ENCODE assay signal across 29 mouse cellular contexts in the genomic region with DNA sequence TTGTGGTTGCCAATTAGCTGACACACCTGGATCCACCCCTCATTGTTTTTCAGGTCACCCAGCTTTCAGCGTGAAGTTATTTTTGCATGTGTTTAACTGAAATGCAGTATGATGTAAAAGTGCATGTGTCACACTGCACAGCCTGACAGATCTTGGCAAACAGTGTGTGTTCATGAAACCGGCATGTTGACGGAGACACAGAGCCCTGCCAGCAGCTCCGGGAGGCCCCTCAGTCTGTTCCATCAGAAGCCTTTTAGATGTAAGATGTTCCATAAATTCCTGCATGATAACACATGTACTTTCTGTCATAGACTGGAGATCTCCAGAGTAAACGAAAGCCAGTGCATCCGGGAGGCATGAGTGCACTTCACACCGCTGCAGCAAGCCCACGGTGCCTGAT.
DNase-seq lines count a peak whose midpoint lies in the region; ATAC-seq and TF ChIP-seq lines count a peak whose summit lies in the region.
"Had no signal": no experiment of that assay in that cellular context is flagged by ENCODE, and none has a peak within 500 bp of the region (broad histone marks: within the 10 kb centered on the region; RNA-seq: fewer than 3 reads in every experiment).

No protein-coding gene starts in this region.

- H3K27me3 ChIP-seq in forebrain, embryonic 11.5 days (ENCODE audit: control insufficient read depth, insufficient read depth, low read length) = no peaks in the 10 kb centered on the region
- H3K27me3 ChIP-seq in forebrain, embryonic 10.5 days (ENCODE audit: poor library complexity, severe bottlenecking) = no peaks in the 10 kb centered on the region
- no peaks in the 10 kb centered on the region for H3K27me3 ChIP-seq in heart, embryonic 14.5 days (ENCODE audit: control insufficient read depth, insufficient read depth, low read length)
- H3K27me3 ChIP-seq in lung, embryonic 14.5 days (ENCODE audit: insufficient read depth, low read length) = no peaks in the 10 kb centered on the region
- H3K27me3 ChIP-seq in kidney, embryonic 16.5 days (ENCODE audit: insufficient read depth, low read length) = no peaks in the 10 kb centered on the region
- H3K27me3 ChIP-seq: hindbrain, embryonic 13.5 days; kidney, embryonic 15.5 days; liver, embryonic 13.5 days; midbrain, embryonic 13.5 days; neural tube, embryonic 13.5 days had no signal

- no peak overlapping the region for H3K4me2 ChIP-seq in forebrain, embryonic 11.5 days (ENCODE audit: low read depth, low read length, severe bottlenecking)
- H3K4me2 ChIP-seq in heart, embryonic 14.5 days (ENCODE audit: low read length) = 0 out of 2 replicates have a peak overlapping the region, but pooled peaks have one; percentile 3
- no peak overlapping the region for H3K4me2 ChIP-seq in lung, embryonic 14.5 days
- H3K4me2 ChIP-seq in kidney, embryonic 16.5 days (replicated peaks; ENCODE audit: low read depth, low read length) = no peak overlapping the region
- H3K4me2 ChIP-seq: hindbrain, embryonic 13.5 days; kidney, embryonic 15.5 days; liver, embryonic 13.5 days; midbrain, embryonic 13.5 days; neural tube, embryonic 13.5 days had no signal

- no peaks in the 10 kb centered on the region; the same call in 1 of the 2 replicates for H3K4me1 ChIP-seq in forebrain, embryonic 11.5 days (replicated peaks; ENCODE audit: control insufficient read depth, insufficient read depth, low read length)
- peaks cover 10% of the 10 kb centered on the region for H3K4me1 ChIP-seq in forebrain, embryonic 10.5 days
- peaks cover 23 to 27% of the 10 kb centered on the region in 2 experiments for H3K4me1 ChIP-seq in heart, embryonic 14.5 days (ENCODE audit: control insufficient read depth in 2 of 2, insufficient read depth in 2 of 2, low read length in 2 of 2)
- H3K4me1 ChIP-seq in lung, embryonic 14.5 days (ENCODE audit: insufficient read depth) = peaks cover 15% of the 10 kb centered on the region
- no peaks in the 10 kb centered on the region for H3K4me1 ChIP-seq in lung, adult 2 months (ENCODE audit: control insufficient read depth, insufficient read depth, low read length)
- H3K4me1 ChIP-seq in kidney, embryonic 16.5 days (ENCODE audit: insufficient read depth, low read length) = peaks cover 27% of the 10 kb centered on the region

- H3K36me3 ChIP-seq in forebrain, embryonic 11.5 days (ENCODE audit: control insufficient read depth, insufficient read depth, low read length) = no peaks in the 10 kb centered on the region
- H3K36me3 ChIP-seq in forebrain, embryonic 10.5 days (replicated peaks) = no peaks in the 10 kb centered on the region
- no peaks in the 10 kb centered on the region for H3K36me3 ChIP-seq in heart, embryonic 14.5 days (ENCODE audit: control insufficient read depth, insufficient read depth, low read length)
- H3K36me3 ChIP-seq in lung, embryonic 14.5 days (ENCODE audit: insufficient read depth) = no peaks in the 10 kb centered on the region
- no peaks in the 10 kb centered on the region for H3K36me3 ChIP-seq in kidney, embryonic 16.5 days (ENCODE audit: insufficient read depth, low read length)
- H3K36me3 ChIP-seq: G1E; hindbrain, embryonic 13.5 days; kidney, embryonic 15.5 days; liver, embryonic 13.5 days; midbrain, embryonic 13.5 days; neural tube, embryonic 13.5 days had no signal

- WGBS in forebrain, embryonic 11.5 days = 93% methylated on average over 8 of the region's 8 CpGs
- 96% methylated on average over 8 of the region's 8 CpGs for WGBS in forebrain, embryonic 10.5 days
- 39% methylated on average over 8 of the region's 8 CpGs for WGBS in heart, embryonic 14.5 days
- WGBS in lung, embryonic 14.5 days = 43% methylated on average over 8 of the region's 8 CpGs
- 65% methylated on average over 8 of the region's 8 CpGs for WGBS in lung, adult 2 months
- WGBS in kidney, embryonic 16.5 days = 81% methylated on average over 8 of the region's 8 CpGs

- no peak overlapping the region for H3K27ac ChIP-seq in forebrain, embryonic 11.5 days (ENCODE audit: low read depth, low read length)
- H3K27ac ChIP-seq in forebrain, embryonic 10.5 days = no peak overlapping the region
- H3K27ac ChIP-seq in heart, embryonic 14.5 days (replicated peaks in 1 of 2; ENCODE audit: control insufficient read depth in 1 of 2, insufficient read depth in 1 of 2, low read depth in 2 of 2, low read length in 2 of 2) = no peak overlapping the region
- no peak overlapping the region for H3K27ac ChIP-seq in lung, embryonic 14.5 days (ENCODE audit: low read depth)
- H3K27ac ChIP-seq in kidney, embryonic 16.5 days (ENCODE audit: low read length) = no peak overlapping the region
- H3K27ac ChIP-seq: hindbrain, embryonic 13.5 days; kidney, embryonic 15.5 days; layer of hippocampus, adult 2 months; liver, embryonic 13.5 days; macrophage; midbrain, embryonic 13.5 days; neural tube, embryonic 13.5 days; stomach, postnatal 0 days had no signal

- no peak overlapping the region for H3K9ac ChIP-seq in forebrain, embryonic 11.5 days (ENCODE audit: low read length)
- no peak overlapping the region for H3K9ac ChIP-seq in heart, embryonic 14.5 days (ENCODE audit: low read length)
- H3K9ac ChIP-seq in lung, embryonic 14.5 days = no peak overlapping the region
- no peak overlapping the region for H3K9ac ChIP-seq in kidney, embryonic 16.5 days (replicated peaks; ENCODE audit: low read length)
- H3K9ac ChIP-seq: hindbrain, embryonic 13.5 days; kidney, embryonic 15.5 days; liver, embryonic 13.5 days; midbrain, embryonic 13.5 days; neural tube, embryonic 13.5 days had no signal

- H3K4me3 ChIP-seq in forebrain, embryonic 11.5 days (ENCODE audit: low read depth, low read length) = no peak overlapping the region
- no peak overlapping the region for H3K4me3 ChIP-seq in forebrain, embryonic 10.5 days
- no peak overlapping the region for H3K4me3 ChIP-seq in heart, embryonic 14.5 days (ENCODE audit: control insufficient read depth in 1 of 2, insufficient read depth in 1 of 2, low read depth in 1 of 2, low read length in 2 of 2)
- H3K4me3 ChIP-seq in lung, embryonic 14.5 days (ENCODE audit: low read depth, low read length) = no peak overlapping the region
- no peak overlapping the region for H3K4me3 ChIP-seq in lung, adult 2 months (replicated peaks; ENCODE audit: extremely low read depth, low read depth, low read length)
- H3K4me3 ChIP-seq in kidney, embryonic 16.5 days (ENCODE audit: low read length) = no peak overlapping the region
- H3K4me3 ChIP-seq: hindbrain, embryonic 13.5 days; kidney, embryonic 15.5 days; layer of hippocampus, adult 2 months; liver, embryonic 13.5 days; midbrain, embryonic 13.5 days; neural tube, embryonic 13.5 days had no signal

- peak; percentile 9 for DNase-seq in forebrain, embryonic 11.5 days (ENCODE audit: low spot score)
- DNase-seq in forebrain, embryonic 10.5 days (ENCODE audit: extremely low spot score, low spot score) = no peak
- DNase-seq in heart, adult 9 months (ENCODE audit: low spot score in 2 of 2) = no peak
- DNase-seq in lung, embryonic 14.5 days = peak; percentile 70
- no peak for DNase-seq in lung, adult 2 months
- DNase-seq in brain, embryonic 14.5 days (ENCODE audit: low read depth) = peak; percentile 58
- DNase-seq: adrenal gland, postnatal 10 days; cerebellum, adult 11-12 months; cerebellum, adult 9-11 months; gastrocnemius, postnatal 14 days; heart, postnatal 4 days; kidney, adult 18-20 months; kidney, postnatal 36 days; layer of hippocampus, postnatal 36 days; left cerebral cortex, postnatal 4 days; liver, embryonic 13.5 days; right cerebral cortex, postnatal 4 days; thymus, adult 2 months; thymus, postnatal 36 days had no signal

- H3K9me3 ChIP-seq in forebrain, embryonic 11.5 days (ENCODE audit: control insufficient read depth, low read length) = no peaks in the 10 kb centered on the region
- H3K9me3 ChIP-seq in forebrain, embryonic 10.5 days = no peaks in the 10 kb centered on the region
- H3K9me3 ChIP-seq in heart, embryonic 14.5 days (ENCODE audit: control insufficient read depth, low read length) = no peaks in the 10 kb centered on the region
- H3K9me3 ChIP-seq in lung, embryonic 14.5 days (ENCODE audit: low read depth, low read length) = no peaks in the 10 kb centered on the region
- no peaks in the 10 kb centered on the region for H3K9me3 ChIP-seq in kidney, embryonic 16.5 days (ENCODE audit: low read length)
- H3K9me3 ChIP-seq: hindbrain, embryonic 13.5 days; kidney, embryonic 15.5 days; liver, embryonic 13.5 days; midbrain, embryonic 13.5 days; neural tube, embryonic 13.5 days had no signal

- TF ChIP-seq CTCF in lung, embryonic 14.5 days (IDR thresholded peaks at IDR 0.05; ENCODE audit: low read depth) = no peak
- TF ChIP-seq CTCF in lung, adult 2 months (IDR thresholded peaks at IDR 0.05; ENCODE audit: insufficient read depth, low read length) = no peak
- no peak for TF ChIP-seq CTCF in brain, embryonic 14.5 days (IDR thresholded peaks at IDR 0.05; ENCODE audit: borderline replicate concordance, extremely low read depth, insufficient read depth, insufficient read length)

- no peak for ATAC-seq in forebrain, embryonic 11.5 days (replicated peaks; ENCODE audit: low FRiP score)
- no peak for ATAC-seq in heart, embryonic 14.5 days (ENCODE audit: insufficient number of reproducible peaks, insufficient read depth, low FRiP score, low read depth)
- ATAC-seq in lung, embryonic 14.5 days (ENCODE audit: insufficient read depth) = no peak
- ATAC-seq in kidney, embryonic 16.5 days (ENCODE audit: low FRiP score, low TSS enrichment) = no peak
- ATAC-seq: midbrain, embryonic 13.5 days had no signal

- TF ChIP-seq POLR2A in lung, adult 2 months (IDR thresholded peaks at IDR 0.05; ENCODE audit: borderline replicate concordance, extremely low read depth, low read depth, low read length) = no peak
- no peak for TF ChIP-seq POLR2A in brain, embryonic 14.5 days (IDR thresholded peaks at IDR 0.05; ENCODE audit: borderline replicate concordance, extremely low read depth, insufficient read depth, insufficient read length, poor library complexity, severe bottlenecking)

Comparison
In these comparisons a context has a peak if more than half of its experiments do, and no peak if none do; other contexts are left out.
1. DNase-seq: peak in forebrain, embryonic 11.5 days (single experiment), lung, embryonic 14.5 days (single experiment) and brain, embryonic 14.5 days (single experiment); none in forebrain, embryonic 10.5 days (single experiment), heart, adult 9 months (0 of 2) and lung, adult 2 months (single experiment).